Mouse (Mus musculus): ENCODE measurements at regions not wholly inside any gene's neighbourhood (a gene's known extent, or its start where the extent isn't known, plus 50 kb on each side); places are given as distances from the start of the nearest gene placed in this dataset.

DNA sequence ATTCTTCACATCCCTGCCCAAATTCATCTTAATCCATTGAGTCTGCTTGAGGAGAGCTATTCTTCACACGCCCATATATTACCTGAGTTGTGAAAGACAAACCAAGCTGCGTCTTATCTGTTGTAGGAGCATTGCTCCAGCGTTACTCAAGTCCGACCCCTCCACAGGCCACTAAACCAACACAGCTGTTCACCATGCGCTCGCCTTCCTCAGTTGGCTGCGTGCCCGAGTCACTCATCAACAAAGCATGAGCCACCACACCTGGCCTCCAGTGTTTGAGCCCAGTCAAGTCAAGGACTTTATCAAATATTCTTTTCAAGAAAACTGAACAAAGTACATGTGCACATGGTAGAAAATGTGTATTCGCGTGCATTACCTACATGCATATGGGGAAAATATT is 504.7 kb upstream of the Atp11b start:
- no peak overlapping the region for H3K4me3 ChIP-seq (replicated peaks in 1 of 3; ENCODE audit: low read depth in 2 of 3, low read length in 2 of 3, poor library complexity in 1 of 3)
- H3K9ac ChIP-seq (ENCODE audit: insufficient read depth, low read depth) = no peak overlapping the region
- no peaks in the 10 kb centered on the region for H3K27me3 ChIP-seq (replicated peaks)
- TF ChIP-seq MYC (IDR thresholded peaks at IDR 0.05; ENCODE audit: low read depth, low read length) = no peak
- TF ChIP-seq NRF1 (IDR thresholded peaks at IDR 0.05; ENCODE audit: low read depth, low read length) = no peak
- TF ChIP-seq MAZ (IDR thresholded peaks at IDR 0.05; ENCODE audit: low read depth, low read length) = no peak
- TF ChIP-seq RCOR1 (conservative IDR thresholded peaks at IDR 0.05; ENCODE audit: low read depth, low read length) = no peak
- no peak for TF ChIP-seq MEF2A (IDR thresholded peaks at IDR 0.05; ENCODE audit: borderline replicate concordance, low read depth, low read length)
- no peak for TF ChIP-seq IRF4 (IDR thresholded peaks at IDR 0.05; ENCODE audit: low read depth, low read length)
- TF ChIP-seq HCFC1 (IDR thresholded peaks at IDR 0.05; ENCODE audit: low read depth, low read length) = no peak
- TF ChIP-seq KAT2A (IDR thresholded peaks at IDR 0.05; ENCODE audit: insufficient replicate concordance, low read length) = no peak
- TF ChIP-seq TBP (conservative IDR thresholded peaks at IDR 0.05; ENCODE audit: low read depth, low read length) = no peak
- TF ChIP-seq EP300 (IDR thresholded peaks at IDR 0.05; ENCODE audit: low read length) = no peak
- TF ChIP-seq NELFE (IDR thresholded peaks at IDR 0.05; ENCODE audit: low read depth, low read length) = no peak
- TF ChIP-seq GABPA (IDR thresholded peaks at IDR 0.05; ENCODE audit: insufficient replicate concordance, low read depth, low read length) = no peak
- no peak for TF ChIP-seq UBTF (IDR thresholded peaks at IDR 0.05; ENCODE audit: low read depth, low read length)
- TF ChIP-seq CHD1 (IDR thresholded peaks at IDR 0.05; ENCODE audit: low read depth, low read length) = no peak
- no peak for TF ChIP-seq BHLHE40 (IDR thresholded peaks at IDR 0.05; ENCODE audit: low read depth, low read length)
- in situ Hi-C loops (cut with MboI; ENCODE audit: low pct_ligation_motif_present, low pct_unique_long_range_greater_than_20kb, low sequenced_read_pairs) = no loop called here
- dilution Hi-C loops (cut with MboI; ENCODE audit: extremely low pct_ligation_motif_present, extremely low pct_unique_long_range_greater_than_20kb, low sequenced_read_pairs) = no loop called here
- H3K4me2 ChIP-seq (ENCODE audit: insufficient read depth, low read depth, poor library complexity, severe bottlenecking) = no peak overlapping the region
- no peak for DNase-seq (ENCODE audit: extremely low read depth)
- H3K36me3 ChIP-seq (replicated peaks in 1 of 2; ENCODE audit: control insufficient read depth in 1 of 2, insufficient read depth in 1 of 2, low read length in 1 of 2) = no peaks in the 10 kb centered on the region
- H3K9me3 ChIP-seq (replicated peaks; ENCODE audit: low read length) = no peaks in the 10 kb centered on the region
- no peaks in the 10 kb centered on the region for H3K4me1 ChIP-seq (ENCODE audit: control insufficient read depth in 1 of 2, insufficient read depth in 2 of 2)
- no peak overlapping the region for H3K27ac ChIP-seq (ENCODE audit: insufficient read depth, low read depth)
- no peaks in the 10 kb centered on the region for H3K79me2 ChIP-seq (replicated peaks; ENCODE audit: control insufficient read depth, extremely low read depth, insufficient read depth, poor library complexity, severe bottlenecking)

DNA sequence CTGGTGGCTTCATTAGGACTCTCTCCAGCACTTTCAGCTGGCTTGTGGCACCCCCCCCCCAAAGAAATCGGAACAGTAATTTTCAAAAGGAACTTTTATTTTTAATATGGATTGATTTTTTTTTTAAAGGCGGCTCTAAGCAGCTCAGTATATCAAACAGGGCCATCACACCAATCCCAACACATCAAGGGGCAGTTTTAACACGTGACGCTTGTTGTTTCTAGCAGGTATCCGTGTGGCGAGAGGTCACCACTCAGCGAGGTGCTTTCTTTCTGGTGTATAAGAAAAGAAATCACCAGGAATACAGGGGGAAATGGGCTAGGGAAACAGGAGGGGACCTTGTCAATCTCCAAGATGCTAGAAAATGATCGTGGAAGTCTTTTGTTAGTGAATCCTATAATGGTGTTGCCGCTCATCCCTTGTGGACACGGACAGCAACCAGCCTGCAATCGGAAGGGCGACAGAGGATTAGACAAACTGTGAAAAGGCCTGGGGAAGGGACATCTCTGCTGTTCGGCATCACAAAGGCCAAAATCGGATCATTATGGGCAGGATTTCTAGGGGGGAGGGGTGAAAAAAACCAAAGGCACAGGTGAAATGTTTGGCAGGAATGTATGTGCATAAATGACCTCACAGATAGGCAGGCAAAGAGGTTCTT is 503.7 kb upstream of the Atp11b start:
- dilution Hi-C loops (cut with MboI; ENCODE audit: extremely low pct_ligation_motif_present, extremely low pct_unique_long_range_greater_than_20kb, low sequenced_read_pairs) (no loop called here), in situ Hi-C loops (cut with MboI; ENCODE audit: low pct_ligation_motif_present, low pct_unique_long_range_greater_than_20kb, low sequenced_read_pairs) (no loop called here)
- no peak overlapping the region for H3K4me2 ChIP-seq (ENCODE audit: insufficient read depth, low read depth, poor library complexity, severe bottlenecking)
- no peaks in the 10 kb centered on the region for H3K9me3 ChIP-seq (replicated peaks; ENCODE audit: low read length)
- no peaks in the 10 kb centered on the region for H3K27me3 ChIP-seq (replicated peaks)
- no peak for DNase-seq (ENCODE audit: extremely low read depth)
- no peaks in the 10 kb centered on the region for H3K4me1 ChIP-seq (ENCODE audit: control insufficient read depth in 1 of 2, insufficient read depth in 2 of 2)
- no peak overlapping the region for H3K4me3 ChIP-seq (replicated peaks in 1 of 3; ENCODE audit: low read depth in 2 of 3, low read length in 2 of 3, poor library complexity in 1 of 3)
- H3K27ac ChIP-seq (ENCODE audit: insufficient read depth, low read depth) = no peak overlapping the region
- no peak for TF ChIP-seq POLR2A (IDR thresholded peaks at IDR 0.05; ENCODE audit: low read depth, low read length)
- TF ChIP-seq BHLHE40 (IDR thresholded peaks at IDR 0.05; ENCODE audit: low read depth, low read length) = no peak
- no peak for TF ChIP-seq JUND (conservative IDR thresholded peaks at IDR 0.05; ENCODE audit: low read depth, low read length)
- no peak for TF ChIP-seq SMC3 (IDR thresholded peaks at IDR 0.05; ENCODE audit: low read depth, low read length)
- TF ChIP-seq PAX5 (IDR thresholded peaks at IDR 0.05; ENCODE audit: low read length) = no peak
- no peak for TF ChIP-seq ETS1 (conservative IDR thresholded peaks at IDR 0.05; ENCODE audit: low read depth, low read length)
- no peaks in the 10 kb centered on the region for H3K79me2 ChIP-seq (replicated peaks; ENCODE audit: control insufficient read depth, extremely low read depth, insufficient read depth, poor library complexity, severe bottlenecking)
- no peaks in the 10 kb centered on the region for H3K36me3 ChIP-seq (replicated peaks in 1 of 2; ENCODE audit: control insufficient read depth in 1 of 2, insufficient read depth in 1 of 2, low read length in 1 of 2)
- no peak overlapping the region for H3K9ac ChIP-seq (ENCODE audit: insufficient read depth, low read depth)

All from CH12.LX (cell line).